Mouse (Mus musculus) MEL (cell line): Measurements from ENCODE around the gene Palm.
A peak's percentile ranks its signal among the peaks of the same experiment; 100 is the strongest.

Experiments used
- CHD1 ChIP-seq: IDR thresholded peaks from 2 replicates; pipeline ENCODE4 v1.6.1; 2012; ENCODE audit warnings: low read depth, mild to moderate bottlenecking, inconsistent platforms, low read length, improper control_type of control experiment
- CTCF ChIP-seq, 3 experiments: IDR thresholded peaks in 2 of 3; conservative IDR thresholded peaks in 1 of 3; 2 replicates each; pipeline ENCODE4 v1.5.1; 2011 to 2012; ENCODE audit warnings: low read length in 3 of 3, low read depth in 2 of 3, mild to moderate bottlenecking in 2 of 3, improper control_type of control experiment in 1 of 3, inconsistent platforms in 1 of 3, mixed read lengths in 1 of 3, moderate library complexity in 1 of 3; ENCODE audit not compliant: control insufficient read depth in 1 of 3, insufficient read depth in 1 of 3, poor library complexity in 1 of 3, severe bottlenecking in 1 of 3
- E2F4 ChIP-seq: IDR thresholded peaks from 2 replicates; pipeline ENCODE4 v1.6.1; 2011; ENCODE audit warnings: low read depth, low read length, improper control_type of control experiment, borderline replicate concordance
- ETS1 ChIP-seq: IDR thresholded peaks from 2 replicates; pipeline ENCODE4 v1.6.1; 2012; ENCODE audit warnings: low read depth, mild to moderate bottlenecking, inconsistent platforms, low read length, improper control_type of control experiment, moderate library complexity
- JUND ChIP-seq: IDR thresholded peaks from 2 replicates; pipeline ENCODE4 v1.6.1; 2011; ENCODE audit warnings: low read depth, mild to moderate bottlenecking, improper control_type of control experiment, low read length
- KAT2A ChIP-seq: conservative IDR thresholded peaks from 2 replicates; pipeline ENCODE4 v1.6.1; 2012; ENCODE audit warnings: low read depth, low read length, improper control_type of control experiment, inconsistent platforms
- MAX ChIP-seq: IDR thresholded peaks from 2 replicates; pipeline ENCODE4 v1.6.1; 2011; ENCODE audit warnings: low read length, improper control_type of control experiment
- MAZ ChIP-seq: IDR thresholded peaks from 2 replicates; pipeline ENCODE4 v1.6.1; 2012; ENCODE audit warnings: low read depth, mild to moderate bottlenecking, inconsistent platforms, low read length, improper control_type of control experiment
- MYC ChIP-seq: IDR thresholded peaks from 2 replicates; pipeline ENCODE4 v1.6.1; 2011; ENCODE audit warnings: low read depth, mild to moderate bottlenecking, low read length, improper control_type of control experiment, moderate library complexity
- POLR2A ChIP-seq, 2 experiments: IDR thresholded peaks; 2 replicates each; pipeline ENCODE4 v1.6.1; 2011 to 2012; ENCODE audit warnings: low read length in 2 of 2, mild to moderate bottlenecking in 2 of 2, control low read depth in 1 of 2, improper control_type of control experiment in 1 of 2, low read depth in 1 of 2, moderate library complexity in 1 of 2; ENCODE audit not compliant: control insufficient read depth in 1 of 2, insufficient read depth in 1 of 2, poor library complexity in 1 of 2
- SIN3A ChIP-seq: IDR thresholded peaks from 2 replicates; pipeline ENCODE4 v1.6.1; 2012; ENCODE audit warnings: low read length, improper control_type of control experiment, inconsistent platforms
- UBTF ChIP-seq: IDR thresholded peaks from 2 replicates; pipeline ENCODE4 v1.6.1; 2012; ENCODE audit warnings: low read depth, mild to moderate bottlenecking, inconsistent platforms, low read length, improper control_type of control experiment, moderate library complexity, borderline replicate concordance; ENCODE audit not compliant: insufficient read depth
- USF1 ChIP-seq: IDR thresholded peaks from 2 replicates; pipeline ENCODE4 v1.6.1; 2014; ENCODE audit warnings: low read depth, mild to moderate bottlenecking, inconsistent platforms, low read length, improper control_type of control experiment, moderate library complexity
- ZNF384 ChIP-seq: IDR thresholded peaks from 2 replicates; pipeline ENCODE4 v1.6.1; 2012; ENCODE audit warnings: low read depth, mild to moderate bottlenecking, inconsistent platforms, low read length, improper control_type of control experiment

GRCm38 (mm10) chr10:79824413-79824812 is 31.0 kb downstream of the Palm start:
- no peak for TF ChIP-seq CTCF (IDR thresholded peaks at IDR 0.05 in 2 of 3, conservative IDR thresholded peaks at IDR 0.05 in 1 of 3; ENCODE audit: control insufficient read depth in 1 of 3, insufficient read depth in 1 of 3, low read depth in 2 of 3, low read length in 3 of 3, poor library complexity in 1 of 3, severe bottlenecking in 1 of 3)
- TF ChIP-seq MAX, result no peak
- TF ChIP-seq MYC, result no peak
- no peak for TF ChIP-seq SIN3A
- TF ChIP-seq CHD1, result no peak
- TF ChIP-seq POLR2A (IDR thresholded peaks at IDR 0.05; ENCODE audit: control insufficient read depth in 1 of 2, insufficient read depth in 1 of 2, low read depth in 1 of 2, low read length in 2 of 2, poor library complexity in 1 of 2), result no peak
- no peak for TF ChIP-seq KAT2A
- no peak for TF ChIP-seq JUND
- no peak for TF ChIP-seq MAZ
- no peak for TF ChIP-seq E2F4
- peak; percentile 57 for TF ChIP-seq ETS1
- no peak for TF ChIP-seq UBTF
- TF ChIP-seq USF1, result no peak
- TF ChIP-seq ZNF384, result no peak
